Mouse (Mus musculus) neural tube, embryonic 15.5 days (tissue): ENCODE data around the gene Gm11042. TPM values are rescaled to one million over a fixed set of nuclear protein-coding genes. Genes with fewer than 3 reads are reported as not detected.

Experiments
- ATAC-seq: fragments of 200-750 bp; cut with Nextera tagmentation; 2 replicates; pipeline ENCODE4 v1.8.0; 2017; ENCODE audit warnings: mild to moderate bottlenecking, moderate TSS enrichment, moderate library complexity; ENCODE audit not compliant: low FRiP score
- H3K27ac ChIP-seq: fragments of 300-500 bp; sonication (generic); replicated peaks from 2 replicates; pipeline ENCODE4 v1.5.1; 2015; ENCODE audit warnings: mild to moderate bottlenecking, inconsistent platforms
- H3K27me3 ChIP-seq: fragments of 300-500 bp; sonication (generic); replicated peaks from 2 replicates; pipeline ENCODE4 v1.6.1; 2015; ENCODE audit warnings: inconsistent platforms
- H3K36me3 ChIP-seq: fragments of 300-500 bp; sonication (generic); 2 replicates; pipeline ENCODE4 v1.6.1; 2015; ENCODE audit warnings: inconsistent platforms
- H3K4me1 ChIP-seq: fragments of 300-500 bp; sonication (generic); 2 replicates; pipeline ENCODE4 v1.6.1; 2015; ENCODE audit warnings: inconsistent platforms
- H3K4me2 ChIP-seq: fragments of 300-500 bp; sonication (generic); 2 replicates; pipeline ENCODE4 v1.6.1; 2015; ENCODE audit warnings: inconsistent platforms, mild to moderate bottlenecking, moderate library complexity
- H3K4me3 ChIP-seq: fragments of 300-500 bp; sonication (generic); replicated peaks from 2 replicates; pipeline ENCODE4 v1.5.1; 2015; ENCODE audit warnings: mild to moderate bottlenecking, inconsistent platforms
- H3K9ac ChIP-seq: fragments of 300-500 bp; sonication (generic); replicated peaks from 2 replicates; pipeline ENCODE4 v1.6.1; 2015; ENCODE audit warnings: mild to moderate bottlenecking, inconsistent platforms
- H3K9me3 ChIP-seq: fragments of 300-500 bp; sonication (generic); replicated peaks from 2 replicates; pipeline ENCODE4 v1.6.1; 2016; ENCODE audit warnings: inconsistent platforms
- WGBS: fragments of 180-500 bp; shearing (Covaris S2); methylation state at CpG from one replicate; pipeline ENCODE4 v1.1.7; 2015; ENCODE audit warnings: mixed read lengths; 5-methylcytosine and 5-hydroxymethylcytosine counted together
- polyA plus RNA-seq: library from polyadenylated mRNA; unstranded; fragments of >200 nt; fragmentation: Nextera tagmentation; extraction: Ambion mirVana; gene quantifications from 2 replicates; pipeline ENCODE4 v1.2.1, GENCODE M21; 2015

Gene Gm11042
- polyA plus RNA-seq, 1 experiment from 2014 or later: not detected

DNA sequence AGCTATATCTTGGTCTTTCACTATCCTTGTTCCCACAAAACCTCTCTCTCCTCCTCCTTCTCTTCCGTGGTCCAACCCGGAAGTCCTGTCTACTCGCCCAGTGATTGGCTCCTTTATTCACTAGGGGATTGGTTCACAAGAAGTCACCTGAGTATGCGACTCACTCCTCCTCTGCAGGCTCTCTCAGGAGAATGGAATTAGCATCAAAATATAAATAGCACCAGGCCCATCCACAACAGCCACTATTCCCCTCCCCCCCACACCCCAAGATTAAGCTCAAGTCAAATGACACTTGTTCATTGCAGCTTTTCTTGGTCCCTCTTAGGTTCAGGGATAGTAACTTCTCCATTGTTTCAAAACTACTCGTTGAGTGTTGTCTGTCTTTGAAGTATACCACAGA, 5.8 kb upstream of the Gm11042 start:
- 0 out of 2 replicates have a peak, but pooled peaks cover 2% of the 10 kb centered on the region for H3K4me1 ChIP-seq
- ATAC-seq: no peak
- no peaks in the 10 kb centered on the region for H3K27me3 ChIP-seq
- H3K36me3 ChIP-seq: no peaks in the 10 kb centered on the region
- no peak overlapping the region for H3K27ac ChIP-seq
- no peak overlapping the region for H3K9ac ChIP-seq
- H3K4me2 ChIP-seq: no peak overlapping the region
- H3K4me3 ChIP-seq: no peak overlapping the region
- no peaks in the 10 kb centered on the region for H3K9me3 ChIP-seq
- 87% methylated on average over 5 of the region's 5 CpGs for WGBS

GRCm38 (mm10) chr12:74320318-74320717, 4.1 kb upstream of the Gm11042 start:
- Histone ChIP-seq H3K4me1 (peaks cover 5% of the 10 kb centered on the region), H3K9me3 (no peaks in the 10 kb centered on the region), H3K4me2 (peak overlapping the region; percentile 27; the same call in 1 of the 2 replicates), H3K9ac (no peak overlapping the region), H3K36me3 (no peaks in the 10 kb centered on the region), H3K4me3 (no peak overlapping the region), H3K27me3 (no peaks in the 10 kb centered on the region), H3K27ac (no peak overlapping the region)
- 13% methylated on average over 10 of the region's 10 CpGs for WGBS
- ATAC-seq: 0 out of 2 replicates have a peak, but pooled peaks have one; percentile 26

- H3K27ac ChIP-seq: peak overlapping the region; percentile 87
- ATAC-seq: peak; percentile 88
- peak overlapping the region; percentile 67 for H3K9ac ChIP-seq
- H3K4me3 ChIP-seq: peak overlapping the region; percentile 53
- H3K9me3 ChIP-seq: no peaks in the 10 kb centered on the region
- 15% methylated on average over 15 of the region's 15 CpGs for WGBS
- H3K27me3 ChIP-seq: no peaks in the 10 kb centered on the region
- no peaks in the 10 kb centered on the region for H3K36me3 ChIP-seq
- peaks cover 5% of the 10 kb centered on the region for H3K4me1 ChIP-seq
- H3K4me2 ChIP-seq: peak overlapping the region; percentile 69
Observed at GRCm38 (mm10) chr12:74316989-74317759, 980 bp upstream of the Gm11042 start.

DNA sequence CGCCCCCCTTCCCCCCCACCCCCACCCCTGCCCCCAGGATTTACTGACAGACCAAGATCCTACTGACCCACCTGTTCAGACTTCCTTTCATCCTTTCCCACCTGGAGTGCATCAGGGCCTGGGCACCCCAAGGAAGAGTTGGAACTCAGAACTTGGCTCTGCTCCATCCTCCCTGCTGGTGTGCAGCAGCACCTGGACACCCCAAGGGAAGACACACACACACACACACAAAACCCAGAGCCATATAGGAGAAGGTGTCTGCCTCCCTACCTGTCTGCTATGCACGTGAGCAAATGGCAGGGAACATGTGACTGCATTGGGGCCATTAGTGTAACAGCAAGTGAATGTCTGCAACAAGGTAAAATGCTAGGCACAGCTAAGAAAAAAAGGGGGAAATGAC, 973 bp downstream of the Gm11042 start:
- H3K27ac ChIP-seq: no peak overlapping the region

GRCm38 (mm10) chr12:74312611-74313010, 3.6 kb downstream of the Gm11042 start:
- Histone ChIP-seq H3K27me3 (no peaks in the 10 kb centered on the region), H3K36me3 (no peaks in the 10 kb centered on the region), H3K4me2 (no peak overlapping the region), H3K4me1 (peaks cover 3% of the 10 kb centered on the region), H3K27ac (no peak overlapping the region), H3K9ac (no peak overlapping the region), H3K9me3 (no peaks in the 10 kb centered on the region), H3K4me3 (no peak overlapping the region)
- no peak for ATAC-seq
- 88% methylated on average over 3 of the region's 3 CpGs for WGBS

More for the DNA sequence above, 973 bp downstream of the Gm11042 start:
- Histone ChIP-seq H3K4me1 (peaks cover 3% of the 10 kb centered on the region), H3K4me3 (no peak overlapping the region), H3K36me3 (no peaks in the 10 kb centered on the region), H3K9ac (no peak overlapping the region), H3K9me3 (no peaks in the 10 kb centered on the region), H3K27me3 (no peaks in the 10 kb centered on the region), H3K4me2 (no peak overlapping the region)
- no peak for ATAC-seq
- WGBS: 72% methylated on average over 2 of the region's 2 CpGs

DNA sequence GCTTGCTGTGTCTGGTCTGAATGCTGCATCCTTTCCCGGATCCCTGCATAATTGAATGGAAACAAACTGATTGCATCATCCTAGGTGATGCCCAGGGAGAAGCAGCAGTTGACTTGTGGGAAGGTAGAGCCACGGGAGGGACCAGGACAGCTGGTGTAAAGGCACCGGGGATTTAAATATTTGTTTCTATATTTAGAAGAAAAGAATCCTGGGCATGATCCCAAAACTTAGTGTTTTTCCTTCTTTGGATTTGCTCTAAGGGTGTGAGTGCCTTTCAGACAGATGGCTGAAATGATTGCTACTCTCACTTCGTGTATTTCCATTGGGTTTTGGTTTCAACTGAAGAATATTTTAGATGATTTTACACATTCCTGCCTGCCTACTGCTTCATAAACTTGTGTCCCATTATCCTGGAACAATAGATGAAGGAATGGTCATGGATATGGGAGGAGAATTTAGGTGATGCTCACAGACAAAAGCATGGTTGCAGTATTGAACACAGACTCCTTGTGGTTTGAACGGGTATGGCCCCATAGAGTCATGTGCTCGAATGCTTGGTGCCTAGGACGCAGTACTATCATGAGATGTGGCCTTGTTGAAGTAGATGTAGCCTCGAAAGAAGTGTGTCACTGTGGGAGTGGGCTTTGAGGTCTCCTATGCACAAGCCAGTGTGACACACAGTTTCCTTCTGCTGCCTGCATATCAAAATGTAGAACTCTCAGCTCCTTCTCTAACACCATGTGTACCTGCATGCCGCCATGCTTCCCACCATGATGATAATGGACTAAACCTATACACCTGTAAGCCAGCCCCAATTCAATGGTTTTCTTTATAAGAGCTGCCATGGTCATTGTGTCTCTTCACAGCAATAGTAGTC, 12.5 kb downstream of the Gm11042 start:
- Histone ChIP-seq H3K9me3 (no peaks in the 10 kb centered on the region), H3K27ac (no peak overlapping the region), H3K4me2 (no peak overlapping the region), H3K4me3 (no peak overlapping the region), H3K9ac (no peak overlapping the region), H3K27me3 (no peaks in the 10 kb centered on the region), H3K36me3 (no peaks in the 10 kb centered on the region), H3K4me1 (no peaks in the 10 kb centered on the region)
- 77% methylated on average over 9 of the region's 9 CpGs for WGBS
- ATAC-seq: no peak

DNA sequence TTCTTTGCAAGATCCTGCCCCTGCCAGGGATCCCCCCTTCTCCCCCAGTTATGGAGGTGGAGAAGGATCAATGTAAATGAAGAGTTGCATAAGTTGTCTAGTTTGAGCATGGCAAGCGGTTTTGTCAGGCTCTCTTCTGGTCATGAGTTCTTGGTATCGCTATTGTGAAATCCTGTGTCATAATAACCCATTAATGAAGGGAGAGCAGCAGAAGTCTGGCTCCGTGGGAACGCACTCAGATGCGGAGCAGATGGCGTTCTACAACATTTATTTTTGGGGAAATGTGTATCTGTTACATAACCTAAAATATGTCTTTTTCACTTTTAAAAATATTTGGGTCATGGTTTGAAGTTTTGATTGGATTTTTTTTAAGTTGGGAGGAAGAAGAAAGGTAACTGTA, 14.6 kb downstream of the Gm11042 start:
- H3K36me3 ChIP-seq: no peaks in the 10 kb centered on the region
- ATAC-seq: no peak
- no peak overlapping the region for H3K9ac ChIP-seq
- WGBS: 81% methylated on average over 6 of the region's 6 CpGs
- no peaks in the 10 kb centered on the region for H3K4me1 ChIP-seq
- no peak overlapping the region for H3K4me3 ChIP-seq
- no peaks in the 10 kb centered on the region for H3K9me3 ChIP-seq
- H3K4me2 ChIP-seq: no peak overlapping the region
- H3K27ac ChIP-seq: no peak overlapping the region
- H3K27me3 ChIP-seq: no peaks in the 10 kb centered on the region

- Histone ChIP-seq H3K9me3 (no peaks in the 10 kb centered on the region), H3K27me3 (peaks cover 6% of the 10 kb centered on the region; the same call in 1 of the 2 replicates), H3K4me3 (no peak overlapping the region), H3K4me1 (no peaks in the 10 kb centered on the region; the same call in 1 of the 2 replicates), H3K27ac (no peak overlapping the region), H3K4me2 (no peak overlapping the region), H3K36me3 (no peaks in the 10 kb centered on the region), H3K9ac (no peak overlapping the region)
- no peak for ATAC-seq
- 67% methylated on average over 5 of the region's 5 CpGs for WGBS
Observed at GRCm38 (mm10) chr12:74296374-74296773, 19.8 kb downstream of the Gm11042 start.

- Histone ChIP-seq H3K4me2 (no peak overlapping the region), H3K9me3 (no peaks in the 10 kb centered on the region), H3K4me3 (no peak overlapping the region), H3K36me3 (no peaks in the 10 kb centered on the region), H3K9ac (no peak overlapping the region), H3K4me1 (peaks cover 8% of the 10 kb centered on the region; the same call in 1 of the 2 replicates), H3K27me3 (peaks cover 6% of the 10 kb centered on the region; the same call in 1 of the 2 replicates), H3K27ac (no peak overlapping the region)
- ATAC-seq: no peak
- WGBS: 6% methylated on average over 4 of the region's 4 CpGs
Observed at GRCm38 (mm10) chr12:74293624-74294023, 22.6 kb downstream of the Gm11042 start.

DNA sequence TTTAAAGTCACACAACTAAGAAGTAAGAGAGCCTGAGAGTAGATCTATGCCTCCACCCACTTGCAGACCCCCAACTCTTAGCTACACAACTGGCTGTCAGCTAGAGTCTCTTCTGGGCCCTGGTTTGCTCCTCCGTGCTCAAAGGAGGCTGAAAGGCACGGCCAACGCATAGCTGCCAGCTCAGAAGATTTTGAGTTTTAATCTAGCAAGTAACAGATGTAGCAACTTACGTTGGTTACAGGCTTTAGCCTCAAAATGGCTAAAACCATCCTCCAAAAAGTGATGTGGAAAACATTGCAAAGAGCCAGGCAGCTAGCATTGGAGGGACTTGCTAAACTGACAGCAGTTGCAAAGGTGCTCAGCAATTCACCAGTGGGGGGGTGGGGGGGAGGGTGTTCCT, 25.2 kb downstream of the Gm11042 start:
- no peaks in the 10 kb centered on the region for H3K36me3 ChIP-seq
- peaks cover 6% of the 10 kb centered on the region; the same call in 1 of the 2 replicates for H3K27me3 ChIP-seq
- H3K4me3 ChIP-seq: no peak overlapping the region
- no peak overlapping the region for H3K27ac ChIP-seq
- H3K9me3 ChIP-seq: no peaks in the 10 kb centered on the region
- WGBS: 88% methylated on average over 4 of the region's 4 CpGs
- no peak overlapping the region for H3K9ac ChIP-seq
- H3K4me1 ChIP-seq: peaks cover 11% of the 10 kb centered on the region; the same call in 1 of the 2 replicates
- H3K4me2 ChIP-seq: no peak overlapping the region
- no peak for ATAC-seq

DNA sequence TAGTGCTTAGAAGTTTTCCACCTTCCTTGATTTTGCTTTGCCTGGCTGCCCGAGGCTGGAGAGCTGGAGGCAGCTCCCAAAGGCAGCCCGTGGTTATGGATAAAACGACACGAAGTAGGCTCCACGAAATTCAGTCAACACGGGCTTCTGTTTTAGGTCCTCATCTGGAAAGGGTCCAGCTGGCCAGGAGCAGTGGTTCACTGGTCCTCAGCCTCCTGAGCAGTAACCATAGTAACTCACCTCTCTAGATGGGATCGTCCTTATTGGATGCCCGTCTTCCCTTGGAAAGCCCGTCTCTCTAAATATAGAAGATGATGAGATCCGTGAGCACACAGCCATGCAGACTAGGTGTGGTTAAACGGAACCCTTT, 31.5 kb downstream of the Gm11042 start:
- Histone ChIP-seq H3K27ac (peak overlapping the region; percentile 49; the same call in 1 of the 2 replicates), H3K4me2 (peak overlapping the region; percentile 95), H3K9me3 (no peaks in the 10 kb centered on the region), H3K36me3 (no peaks in the 10 kb centered on the region), H3K9ac (peak overlapping the region; percentile 41; the same call in 1 of the 2 replicates), H3K4me3 (peak overlapping the region; percentile 52), H3K4me1 (peaks cover 34% of the 10 kb centered on the region), H3K27me3 (0 out of 2 replicates have a peak, but pooled peaks cover 4% of the 10 kb centered on the region)
- WGBS: 1% methylated on average over 11 of the region's 11 CpGs
- peak; percentile 39; the same call in 1 of the 2 replicates for ATAC-seq
